Mouse (Mus musculus) heart, embryonic 11.5 days (tissue): Measurements from ENCODE around the gene Adam8. TPM values are rescaled to one million over a fixed set of nuclear protein-coding genes. Genes with fewer than 3 reads are reported as not detected.

Experiments
- ATAC-seq: fragments of 200-750 bp; cut with Nextera tagmentation; replicated peaks from 2 replicates; pipeline ENCODE4 v1.8.0; 2017; ENCODE audit warnings: moderate library complexity; ENCODE audit not compliant: insufficient number of reproducible peaks, low FRiP score, low TSS enrichment
- H3K27ac ChIP-seq: fragments of 300-500 bp; sonication (generic); 2 replicates; pipeline ENCODE4 v1.5.1; 2014; ENCODE audit warnings: mild to moderate bottlenecking, low read depth, low read length
- H3K27me3 ChIP-seq: fragments of 300-500 bp; sonication (generic); 2 replicates; pipeline ENCODE4 v1.6.1; 2014; ENCODE audit warnings: mild to moderate bottlenecking, low read length, mixed read lengths; ENCODE audit not compliant: control insufficient read depth, insufficient read depth
- H3K36me3 ChIP-seq: fragments of 300-500 bp; sonication (generic); 2 replicates; pipeline ENCODE4 v1.6.1; 2014; ENCODE audit warnings: mild to moderate bottlenecking, low read length, moderate library complexity, mixed read lengths; ENCODE audit not compliant: control insufficient read depth, insufficient read depth
- H3K4me1 ChIP-seq: fragments of 300-500 bp; sonication (generic); 2 replicates; pipeline ENCODE4 v1.6.1; 2014; ENCODE audit warnings: low read length; ENCODE audit not compliant: control insufficient read depth, insufficient read depth
- H3K4me2 ChIP-seq: fragments of 300-500 bp; sonication (generic); 2 replicates; pipeline ENCODE4 v1.6.1; 2014; ENCODE audit warnings: mild to moderate bottlenecking, moderate library complexity
- H3K4me3 ChIP-seq: fragments of 300-500 bp; sonication (generic); 2 replicates; pipeline ENCODE4 v1.5.1; 2014; ENCODE audit warnings: low read depth, low read length
- H3K9ac ChIP-seq: fragments of 300-500 bp; sonication (generic); 2 replicates; pipeline ENCODE4 v1.6.1; 2014; ENCODE audit warnings: mild to moderate bottlenecking, low read depth, low read length, moderate library complexity
- H3K9me3 ChIP-seq: fragments of 300-500 bp; sonication (generic); replicated peaks from 2 replicates; pipeline ENCODE4 v1.6.1; 2016; ENCODE audit warnings: low read length; ENCODE audit not compliant: control insufficient read depth
- WGBS: fragments of 180-500 bp; shearing (Covaris S2); extraction: QIAGEN DNeasy Blood & Tissue Kit; methylation state at CpG from one replicate; pipeline ENCODE4 v1.1.7; 2014; ENCODE audit not compliant: insufficient replicate concordance; 5-methylcytosine and 5-hydroxymethylcytosine counted together
- polyA plus RNA-seq: library from polyadenylated mRNA; unstranded; fragments of >200 nt; fragmentation: Nextera tagmentation; extraction: Ambion mirVana; gene quantifications from 2 replicates; pipeline ENCODE4 v1.2.1, GENCODE M21; 2014

Adam8 gene
- polyA plus RNA-seq, 1 experiment from 2014 or later, result 1.4 TPM

DNA sequence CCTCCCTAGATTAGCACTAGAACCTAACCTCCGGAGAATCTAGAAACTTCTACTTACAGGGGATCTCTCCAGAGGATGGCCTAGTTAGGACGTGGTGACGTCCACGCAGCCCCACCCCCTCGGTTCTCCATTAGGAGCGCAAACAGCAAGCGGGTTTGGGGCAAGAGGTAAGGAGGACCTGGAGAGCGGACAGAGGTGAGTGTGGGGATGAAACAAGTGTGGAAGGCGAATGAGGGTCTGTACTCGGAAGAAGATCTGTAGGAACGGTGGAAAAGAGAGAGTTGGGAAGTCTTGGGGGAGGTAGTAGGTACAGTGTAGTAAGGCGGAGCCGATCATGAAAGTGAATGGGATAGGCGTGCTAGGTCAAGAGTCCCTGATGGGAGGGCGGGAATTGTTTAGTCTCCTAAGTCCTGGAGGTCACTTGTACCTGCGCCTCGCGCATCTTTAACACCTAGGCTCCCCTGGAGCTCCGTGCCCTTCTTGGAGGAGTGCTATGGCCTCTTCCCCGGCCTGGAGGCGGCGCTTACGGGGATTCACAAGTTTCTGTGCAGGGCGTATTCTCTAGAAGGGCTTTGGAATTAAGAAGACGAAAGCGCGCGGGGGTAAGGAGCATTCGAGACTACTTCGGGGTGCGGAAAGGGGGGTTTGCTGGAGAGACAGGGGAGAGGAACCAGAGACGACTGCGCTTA lies 41.9 kb downstream of the Adam8 start:
- H3K4me3 ChIP-seq, result peak overlapping the region; percentile 61

DNA sequence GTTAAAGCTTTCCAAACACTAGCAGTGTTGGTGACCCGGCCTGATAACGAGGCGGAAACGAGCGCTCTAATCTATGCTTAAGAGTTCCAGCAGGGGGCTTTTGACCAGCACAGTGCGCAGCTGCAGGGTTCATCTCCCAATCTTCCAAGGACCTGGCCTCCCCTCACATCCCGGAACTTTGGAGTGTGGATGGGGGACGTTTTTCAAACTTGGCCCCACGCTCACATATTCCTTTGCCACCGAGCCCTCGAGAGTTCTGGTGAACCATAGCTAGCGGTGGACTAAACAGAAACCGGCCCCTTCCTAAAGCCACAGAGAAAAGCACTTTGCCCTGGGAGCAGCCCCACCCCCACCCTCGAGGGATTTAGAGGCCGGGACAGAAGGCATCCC lies 42.5 kb downstream of the Adam8 start:
- H3K9ac ChIP-seq, result peak overlapping the region; percentile 72
- H3K4me3 ChIP-seq, result peak overlapping the region; percentile 61
- H3K27ac ChIP-seq, result peak overlapping the region; percentile 22
- peak; percentile 56; the same call in 1 of the 2 replicates for ATAC-seq
- H3K4me1 ChIP-seq, result peaks cover 2% of the 10 kb centered on the region; the same call in 1 of the 2 replicates
- no peaks in the 10 kb centered on the region for H3K9me3 ChIP-seq
- H3K4me2 ChIP-seq, result peak overlapping the region; percentile 93
- no peaks in the 10 kb centered on the region for H3K36me3 ChIP-seq
- peaks cover 26% of the 10 kb centered on the region for H3K27me3 ChIP-seq
- WGBS, result under 1% methylated on average over 15 of the region's 15 CpGs

More for the DNA sequence above, 41.9 kb downstream of the Adam8 start:
- Histone ChIP-seq H3K36me3 (no peaks in the 10 kb centered on the region), H3K4me2 (peak overlapping the region; percentile 93), H3K9ac (peak overlapping the region; percentile 72), H3K9me3 (no peaks in the 10 kb centered on the region), H3K27me3 (peaks cover 24% of the 10 kb centered on the region), H3K27ac (peak overlapping the region; percentile 41), H3K4me1 (peaks cover 2% of the 10 kb centered on the region; the same call in 1 of the 2 replicates)
- under 1% methylated on average over 33 of the region's 33 CpGs for whole genome bisulfite sequencing
- ATAC-seq, result peak; percentile 69

DNA sequence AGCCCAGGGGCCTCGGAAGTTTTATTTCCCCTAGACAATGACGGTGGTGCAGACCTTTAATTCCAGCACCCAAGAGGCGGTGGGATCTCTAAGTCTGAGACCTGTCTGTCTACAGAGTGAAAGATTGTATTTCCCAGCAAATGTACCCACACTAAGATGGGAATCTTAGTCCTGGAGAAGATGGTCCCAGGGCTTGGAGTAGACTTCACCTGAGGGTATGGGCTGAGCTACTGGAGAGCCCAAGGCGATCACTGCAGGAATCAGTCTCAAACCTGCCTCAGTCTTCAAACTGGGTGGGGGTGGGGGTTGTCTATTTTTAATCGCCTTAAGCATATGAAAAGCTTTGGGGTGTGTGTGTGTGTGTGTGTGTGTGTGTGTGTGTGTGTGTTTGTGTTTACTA lies 46.3 kb downstream of the Adam8 start:
- Histone ChIP-seq H3K27me3 (peaks cover 63% of the 10 kb centered on the region), H3K27ac (no peak overlapping the region), H3K36me3 (no peaks in the 10 kb centered on the region), H3K4me1 (peaks cover 2% of the 10 kb centered on the region; the same call in 1 of the 2 replicates), H3K9me3 (no peaks in the 10 kb centered on the region), H3K4me2 (no peak overlapping the region), H3K9ac (no peak overlapping the region), H3K4me3 (no peak overlapping the region)
- ATAC-seq, result no peak
- 28% methylated on average over 5 of the region's 5 CpGs for WGBS

DNA sequence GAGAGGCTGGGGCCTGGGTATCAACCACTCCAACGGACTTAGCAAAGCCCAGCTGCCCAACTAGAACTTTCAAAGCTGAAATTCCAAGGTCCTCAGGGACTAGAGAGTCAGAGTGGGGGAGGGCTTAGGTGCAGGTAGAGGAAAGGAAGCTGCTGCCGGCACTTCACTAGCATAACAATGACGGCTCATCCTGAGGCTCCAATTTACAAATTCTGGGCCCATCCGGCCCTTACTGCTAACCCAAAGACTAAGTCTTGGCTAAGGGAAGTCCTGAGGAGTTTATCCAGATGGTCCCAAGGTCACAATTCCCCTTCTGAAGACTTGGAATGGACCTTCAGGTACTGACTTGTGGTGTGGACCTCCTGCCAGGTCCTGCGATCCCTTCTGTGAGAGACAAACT lies 46.8 kb downstream of the Adam8 start:
- peaks cover 67% of the 10 kb centered on the region for H3K27me3 ChIP-seq
- 13% methylated on average over 5 of the region's 5 CpGs for WGBS
- peaks cover 2% of the 10 kb centered on the region; the same call in 1 of the 2 replicates for H3K4me1 ChIP-seq
- H3K9ac ChIP-seq, result no peak overlapping the region
- no peaks in the 10 kb centered on the region for H3K9me3 ChIP-seq
- H3K27ac ChIP-seq, result no peak overlapping the region
- no peak for ATAC-seq
- H3K36me3 ChIP-seq, result no peaks in the 10 kb centered on the region
- H3K4me2 ChIP-seq, result no peak overlapping the region
- H3K4me3 ChIP-seq, result no peak overlapping the region

DNA sequence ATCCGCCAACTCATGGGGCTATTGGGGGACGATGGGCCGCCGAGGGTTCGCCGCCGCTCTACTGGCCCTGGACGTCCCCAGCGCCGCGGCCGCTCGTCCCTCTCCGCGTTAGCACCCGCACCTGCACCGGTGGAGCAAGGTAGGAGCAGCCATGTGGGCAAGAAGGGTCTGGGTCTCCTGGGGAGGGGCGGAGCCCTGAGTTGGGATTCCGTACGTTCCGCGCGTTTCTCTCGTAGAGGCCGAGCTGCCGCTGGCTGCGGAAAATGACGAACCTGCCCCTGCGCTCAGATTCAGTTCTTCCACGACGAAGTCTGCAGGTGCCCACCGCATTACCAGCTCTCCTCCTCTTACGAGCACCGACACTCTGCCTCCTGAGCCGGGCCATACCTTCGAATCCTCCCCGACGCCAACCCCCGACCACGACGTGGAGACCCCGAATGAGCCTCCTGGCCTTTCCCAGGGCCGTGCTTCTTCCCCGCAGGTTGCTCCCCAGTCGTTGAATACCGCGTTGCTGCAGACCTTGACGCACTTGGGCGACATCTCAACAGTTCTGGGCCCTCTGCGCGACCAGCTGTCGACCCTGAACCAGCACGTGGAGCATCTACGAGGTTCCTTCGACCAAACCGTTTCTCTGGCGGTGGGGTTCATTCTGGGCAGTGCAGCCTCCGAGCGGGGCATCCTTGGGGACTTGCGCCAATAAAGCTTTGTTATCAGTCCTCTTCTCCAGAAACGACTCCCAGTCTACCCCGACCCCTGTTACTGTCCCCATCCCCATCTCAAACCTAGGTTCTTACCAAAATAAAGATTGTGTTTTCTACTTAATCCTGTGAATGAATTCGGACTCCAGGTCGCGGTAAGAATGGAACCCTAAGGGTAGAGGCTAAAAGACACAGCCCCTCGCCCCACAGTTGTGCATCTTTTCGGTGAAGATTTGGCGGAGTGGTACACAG lies 47.8 kb downstream of the Adam8 start:
- H3K4me3 ChIP-seq, result peak overlapping the region; percentile 35
- H3K36me3 ChIP-seq, result no peaks in the 10 kb centered on the region
- peak overlapping the region; percentile 66 for H3K4me2 ChIP-seq
- peaks cover under 1% of the 10 kb centered on the region; the same call in 1 of the 2 replicates for H3K4me1 ChIP-seq
- H3K27ac ChIP-seq, result no peak overlapping the region
- H3K27me3 ChIP-seq, result peaks cover 76% of the 10 kb centered on the region
- WGBS, result 3% methylated on average over 68 of the region's 68 CpGs
- H3K9me3 ChIP-seq, result no peaks in the 10 kb centered on the region
- H3K9ac ChIP-seq, result no peak overlapping the region
- ATAC-seq, result no peak

DNA sequence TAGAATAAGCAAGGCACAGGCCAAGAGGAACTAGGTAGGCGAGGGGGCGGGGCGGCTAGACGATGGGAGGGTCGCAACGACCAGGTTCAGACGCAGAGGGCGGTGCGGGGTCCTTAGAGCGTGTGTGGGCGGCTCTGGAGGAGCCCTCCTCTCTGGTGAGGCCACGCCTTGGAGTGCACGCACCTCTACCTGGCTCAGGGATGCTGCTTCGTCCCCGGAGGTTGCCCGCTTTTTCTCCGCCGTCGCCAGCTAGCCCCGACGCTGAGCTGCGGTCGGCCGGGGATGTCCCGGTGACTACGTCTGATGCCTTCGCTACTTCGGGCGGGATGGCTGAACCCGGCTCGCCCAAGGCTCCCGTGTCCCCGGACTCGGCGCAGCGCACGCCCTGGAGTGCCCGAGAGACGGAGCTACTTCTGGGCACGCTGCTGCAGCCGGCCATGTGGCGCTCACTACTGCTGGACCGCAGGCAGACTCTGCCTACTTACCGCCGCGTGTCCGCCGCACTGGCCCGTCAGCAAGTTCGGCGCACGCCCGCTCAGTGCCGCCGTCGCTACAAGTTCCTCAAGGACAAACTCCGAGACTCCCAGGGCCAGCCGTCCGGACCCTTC lies 48.6 kb downstream of the Adam8 start, which contains the start of gene Utf1:
Gene Utf1, plus strand, starts transcription at position 116 of the 608 bp plus-strand sequence.
- H3K4me1 ChIP-seq, result no peaks in the 10 kb centered on the region
- H3K9ac ChIP-seq, result no peak within 1 kb of the TSS
- no peaks in the 10 kb centered on the region for H3K9me3 ChIP-seq
- no peaks in the 10 kb centered on the region for H3K36me3 ChIP-seq
- peak within 1 kb of the TSS; percentile 66 for H3K4me2 ChIP-seq
- peaks cover 80% of the 10 kb centered on the region for H3K27me3 ChIP-seq
- peak within 1 kb of the TSS; percentile 35 for H3K4me3 ChIP-seq
- H3K27ac ChIP-seq, result no peak within 1 kb of the TSS
- WGBS, result 2% methylated on average over 59 of the region's 59 CpGs
- ATAC-seq, result no peak

DNA sequence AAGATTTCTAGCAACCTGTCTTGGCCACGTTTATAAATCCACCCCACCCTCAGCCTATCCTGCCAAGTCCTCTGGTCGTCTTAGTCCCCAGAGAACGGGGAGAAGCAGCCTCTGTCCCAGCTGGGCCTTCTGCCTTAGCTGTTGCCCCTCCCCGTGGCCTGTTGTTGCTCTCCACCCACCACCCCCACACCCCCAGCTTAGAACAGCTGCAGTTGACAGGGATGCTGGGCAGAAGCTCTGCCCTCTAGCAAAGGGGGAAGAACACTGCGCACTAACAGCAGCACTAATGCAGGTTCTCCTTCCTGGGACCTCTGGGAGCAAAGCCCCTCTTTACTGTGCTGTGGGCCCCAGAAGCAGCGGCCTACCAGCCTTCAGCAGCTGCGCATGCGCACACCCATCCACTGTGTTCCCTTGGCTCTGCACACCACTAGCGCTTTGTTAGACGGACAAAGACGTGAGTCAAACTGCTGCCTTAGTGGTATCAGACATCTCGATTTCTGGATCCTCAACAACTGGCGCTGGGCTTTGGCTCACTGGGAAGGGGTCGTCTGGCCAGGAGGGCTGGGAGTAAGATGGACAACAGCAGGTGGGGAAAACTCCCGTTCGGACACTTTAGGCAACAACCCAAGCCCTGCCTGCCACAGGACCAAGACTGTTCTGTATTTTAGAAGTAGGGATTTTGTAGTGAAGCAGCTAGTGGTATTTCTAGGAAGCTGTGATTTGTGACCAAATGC lies 51.7 kb downstream of the Adam8 start:
- H3K4me1 ChIP-seq, result no peaks in the 10 kb centered on the region
- no peak overlapping the region for H3K27ac ChIP-seq
- H3K4me2 ChIP-seq, result no peak overlapping the region
- H3K36me3 ChIP-seq, result no peaks in the 10 kb centered on the region
- peaks cover 76% of the 10 kb centered on the region for H3K27me3 ChIP-seq
- no peaks in the 10 kb centered on the region for H3K9me3 ChIP-seq
- no peak for ATAC-seq
- H3K9ac ChIP-seq, result no peak overlapping the region
- WGBS, result 59% methylated on average over 16 of the region's 16 CpGs
- H3K4me3 ChIP-seq, result no peak overlapping the region

DNA sequence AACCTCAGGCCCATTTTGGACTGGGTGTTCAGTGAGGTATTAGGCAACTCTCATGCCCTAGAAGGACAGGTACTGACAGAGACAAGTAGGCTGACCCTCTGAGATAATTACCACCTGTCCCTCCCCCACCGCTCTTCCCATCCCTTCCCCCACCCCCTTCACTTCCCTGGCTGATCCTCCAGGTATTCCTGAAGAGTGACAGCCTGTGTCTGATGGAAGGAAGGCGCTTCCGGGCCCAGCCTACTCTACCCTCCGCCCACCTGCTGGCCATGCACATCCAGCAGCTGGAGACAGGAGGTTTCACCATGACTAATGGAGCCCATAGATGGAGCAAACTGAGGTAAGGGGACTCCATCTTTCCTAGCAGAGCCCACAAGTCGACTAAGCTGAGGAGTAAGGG lies 54.6 kb downstream of the Adam8 start:
- H3K27ac ChIP-seq, result no peak overlapping the region
- no peak overlapping the region for H3K9ac ChIP-seq
- H3K4me3 ChIP-seq, result no peak overlapping the region
- H3K27me3 ChIP-seq, result peaks cover 48% of the 10 kb centered on the region
- no peak overlapping the region for H3K4me2 ChIP-seq
- no peak for ATAC-seq
- H3K4me1 ChIP-seq, result no peaks in the 10 kb centered on the region
- H3K36me3 ChIP-seq, result no peaks in the 10 kb centered on the region
- no peaks in the 10 kb centered on the region for H3K9me3 ChIP-seq
- WGBS, result 53% methylated on average over 5 of the region's 5 CpGs
